Mouse (Mus musculus): ENCODE measurements around the gene Lekr1. TPM values are rescaled to one million over a fixed set of nuclear protein-coding genes. Genes with fewer than 3 reads are reported as not detected.
A peak's percentile ranks its signal among the peaks of the same experiment; 100 is the strongest.

The Lekr1 gene
- polyA plus RNA-seq, 1 experiment, result not detected

DNA sequence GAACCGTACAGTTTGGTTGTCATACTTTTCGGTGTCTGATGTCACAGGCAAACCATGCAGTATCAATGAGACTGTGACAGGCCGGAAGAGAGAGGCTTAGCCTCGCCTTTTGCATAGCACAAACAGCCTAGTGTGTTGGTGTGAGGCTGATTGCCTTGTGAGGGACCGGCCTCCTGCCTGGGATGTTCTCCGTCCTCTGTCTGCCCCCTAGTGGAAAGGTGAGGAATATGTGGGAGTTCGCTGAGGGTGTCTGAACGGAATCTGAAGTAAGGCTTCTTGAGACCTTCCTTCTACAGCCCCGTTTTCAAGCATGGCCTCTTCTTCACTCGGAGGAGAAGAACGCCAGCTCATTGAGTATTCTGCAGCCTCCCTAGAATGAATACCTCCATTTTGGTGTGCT is 197.3 kb downstream of the Lekr1 start:
- no peak overlapping the region for H3K27ac ChIP-seq (ENCODE audit: insufficient read depth, low read depth, low read length)
- 2% methylated on average over 11 of the region's 11 CpGs for WGBS
- TF ChIP-seq CTCF (IDR thresholded peaks at IDR 0.05; ENCODE audit: insufficient read depth, low read depth, low read length) (peak; percentile 75), POLR2A (IDR thresholded peaks at IDR 0.05; ENCODE audit: insufficient read depth, low read depth, low read length) (no peak)
- H3K4me3 ChIP-seq (ENCODE audit: insufficient read depth, low read depth, low read length), result no peak overlapping the region
- peaks cover 20% of the 10 kb centered on the region for H3K4me1 ChIP-seq (ENCODE audit: control insufficient read depth, insufficient read depth, low read length)

DNA sequence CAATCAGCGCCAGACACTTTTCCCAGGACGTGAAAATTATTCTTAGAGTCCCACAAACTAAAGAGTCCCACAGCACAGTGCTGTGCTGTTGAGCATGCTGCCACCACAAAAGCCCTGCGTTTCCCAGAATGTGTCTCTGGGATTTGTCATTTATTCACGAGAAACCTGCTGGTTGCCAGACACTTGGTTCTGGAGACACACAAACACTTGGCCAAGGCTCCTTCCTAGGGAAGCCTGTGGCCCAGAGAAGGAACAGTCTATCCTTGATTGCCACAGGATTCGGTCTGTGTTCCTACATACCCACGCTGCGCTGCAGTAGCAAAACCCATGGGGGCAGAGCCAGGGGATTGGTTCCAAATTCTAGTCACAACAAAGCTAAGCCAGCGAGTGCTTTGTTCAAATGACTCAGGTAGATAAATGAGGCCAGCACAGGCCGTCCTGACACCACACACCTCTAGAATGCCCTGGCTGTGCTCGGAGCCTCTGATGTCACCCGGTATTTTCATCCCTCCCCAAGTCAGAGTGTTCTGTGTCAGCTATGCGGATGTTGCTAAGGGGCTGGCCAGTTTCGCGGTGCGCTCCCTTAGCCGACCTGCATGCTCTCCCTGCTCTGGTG is 197.8 kb downstream of the Lekr1 start:
- TF ChIP-seq CTCF (IDR thresholded peaks at IDR 0.05; ENCODE audit: insufficient read depth, low read depth, low read length), result no peak
- TF ChIP-seq POLR2A (IDR thresholded peaks at IDR 0.05; ENCODE audit: insufficient read depth, low read depth, low read length), result no peak
- no peak overlapping the region for H3K27ac ChIP-seq (ENCODE audit: insufficient read depth, low read depth, low read length)
- 37% methylated on average over 16 of the region's 16 CpGs for WGBS
- H3K4me3 ChIP-seq (ENCODE audit: insufficient read depth, low read depth, low read length), result no peak overlapping the region
- peaks cover 18% of the 10 kb centered on the region for H3K4me1 ChIP-seq (ENCODE audit: control insufficient read depth, insufficient read depth, low read length)

DNA sequence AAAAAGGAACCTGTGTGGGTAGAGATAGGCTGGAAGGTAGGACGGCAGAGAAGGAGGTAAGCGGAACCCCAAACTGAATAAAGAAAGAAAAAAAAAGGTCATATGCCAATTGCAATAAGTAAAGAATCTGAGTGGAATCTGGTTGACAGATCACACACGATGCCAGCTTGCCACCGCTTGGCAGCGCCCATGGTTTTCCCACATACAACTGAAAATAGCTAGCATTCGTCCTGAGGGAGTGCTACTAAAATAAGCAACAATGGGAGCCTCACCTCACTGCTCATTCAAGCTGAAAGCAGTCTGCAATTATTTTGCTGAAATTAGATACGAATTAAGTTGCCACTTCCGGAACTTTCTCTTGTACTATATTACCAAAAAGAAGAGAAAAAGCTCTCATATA is 202.9 kb downstream of the Lekr1 start:
- TF ChIP-seq POLR2A (IDR thresholded peaks at IDR 0.05; ENCODE audit: insufficient read depth, low read depth, low read length), result no peak
- TF ChIP-seq CTCF (IDR thresholded peaks at IDR 0.05; ENCODE audit: insufficient read depth, low read depth, low read length), result no peak
- Histone ChIP-seq H3K27ac (ENCODE audit: insufficient read depth, low read depth, low read length) (no peak overlapping the region), H3K4me3 (ENCODE audit: insufficient read depth, low read depth, low read length) (no peak overlapping the region), H3K4me1 (ENCODE audit: control insufficient read depth, insufficient read depth, low read length) (peaks cover 11% of the 10 kb centered on the region)
- 38% methylated on average over 8 of the region's 8 CpGs for WGBS

- WGBS, result 66% methylated on average over 6 of the region's 6 CpGs
- H3K4me3 ChIP-seq (ENCODE audit: insufficient read depth, low read depth, low read length), result no peak overlapping the region
- no peak overlapping the region for H3K27ac ChIP-seq (ENCODE audit: insufficient read depth, low read depth, low read length)
- TF ChIP-seq CTCF (IDR thresholded peaks at IDR 0.05; ENCODE audit: insufficient read depth, low read depth, low read length) (no peak), POLR2A (IDR thresholded peaks at IDR 0.05; ENCODE audit: insufficient read depth, low read depth, low read length) (no peak)
- H3K4me1 ChIP-seq (ENCODE audit: control insufficient read depth, insufficient read depth, low read length), result peaks cover 7% of the 10 kb centered on the region; the same call in 1 of the 2 replicates
Observed at GRCm38 (mm10) chr3:65869724-65870123, 203.7 kb downstream of the Lekr1 start.

DNA sequence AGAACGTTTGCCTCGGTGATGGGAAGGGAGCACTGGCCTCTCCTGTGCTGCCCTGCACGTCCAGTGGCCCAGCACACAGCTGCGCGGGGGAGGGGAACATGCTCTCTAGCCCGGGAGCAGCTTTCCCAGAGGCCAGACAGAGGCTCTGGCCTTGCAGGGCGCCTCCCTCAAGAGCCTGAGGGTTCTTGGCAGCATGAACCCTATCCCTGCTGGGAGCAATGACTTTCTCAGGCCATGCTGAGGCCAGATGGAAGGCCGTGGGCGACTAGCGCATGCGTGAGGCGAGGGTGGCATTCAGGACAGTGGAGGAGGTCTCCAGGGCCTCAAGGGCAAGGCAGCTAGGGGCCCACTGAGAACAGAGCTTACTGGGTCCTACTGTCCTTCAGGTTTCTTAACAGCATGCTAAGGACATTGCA is 205.2 kb downstream of the Lekr1 start:
- Histone ChIP-seq H3K4me3 (ENCODE audit: insufficient read depth, low read depth, low read length) (no peak overlapping the region), H3K4me1 (ENCODE audit: control insufficient read depth, insufficient read depth, low read length) (peaks cover 7% of the 10 kb centered on the region; the same call in 1 of the 2 replicates), H3K27ac (ENCODE audit: insufficient read depth, low read depth, low read length) (no peak overlapping the region)
- 51% methylated on average over 12 of the region's 12 CpGs for WGBS
- TF ChIP-seq CTCF (IDR thresholded peaks at IDR 0.05; ENCODE audit: insufficient read depth, low read depth, low read length), result no peak
- TF ChIP-seq POLR2A (IDR thresholded peaks at IDR 0.05; ENCODE audit: insufficient read depth, low read depth, low read length), result no peak

DNA sequence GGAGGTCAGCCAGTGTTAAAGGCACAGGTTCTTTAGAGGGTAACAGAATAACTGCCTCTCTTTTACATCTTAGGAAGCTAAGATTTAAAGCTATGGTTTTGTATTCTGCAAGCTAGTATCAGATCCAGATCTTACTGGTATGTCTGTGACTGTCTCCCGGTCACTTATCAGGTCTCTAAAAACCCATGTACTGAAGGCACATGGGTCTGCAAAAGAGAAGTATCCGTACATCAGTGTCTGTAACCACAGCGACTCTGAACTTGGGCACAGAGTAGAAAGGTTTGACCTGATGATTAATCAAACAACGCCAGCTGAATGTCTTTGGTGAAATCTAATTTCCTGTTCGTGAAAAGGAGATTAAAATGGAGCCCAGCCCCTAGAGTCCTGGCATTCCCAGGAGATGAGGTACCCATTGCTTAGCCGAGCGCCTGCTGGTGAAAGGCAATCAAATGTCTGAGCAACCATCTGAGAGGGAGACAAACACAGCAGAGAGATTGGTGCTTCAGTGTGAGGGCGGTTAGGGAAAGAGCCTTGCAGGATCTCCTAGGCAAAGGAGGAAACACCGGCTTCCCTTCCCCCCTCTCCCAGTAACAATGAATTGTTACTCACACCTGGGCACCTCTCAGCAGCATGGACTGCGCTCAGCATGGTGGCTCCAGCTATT is 205.7 kb downstream of the Lekr1 start:
- H3K4me1 ChIP-seq (ENCODE audit: control insufficient read depth, insufficient read depth, low read length), result peaks cover 7% of the 10 kb centered on the region; the same call in 1 of the 2 replicates
- H3K4me3 ChIP-seq (ENCODE audit: insufficient read depth, low read depth, low read length), result no peak overlapping the region
- H3K27ac ChIP-seq (ENCODE audit: insufficient read depth, low read depth, low read length), result no peak overlapping the region
- TF ChIP-seq POLR2A (IDR thresholded peaks at IDR 0.05; ENCODE audit: insufficient read depth, low read depth, low read length) (no peak), CTCF (IDR thresholded peaks at IDR 0.05; ENCODE audit: insufficient read depth, low read depth, low read length) (no peak)
- WGBS, result 80% methylated on average over 10 of the region's 10 CpGs

DNA sequence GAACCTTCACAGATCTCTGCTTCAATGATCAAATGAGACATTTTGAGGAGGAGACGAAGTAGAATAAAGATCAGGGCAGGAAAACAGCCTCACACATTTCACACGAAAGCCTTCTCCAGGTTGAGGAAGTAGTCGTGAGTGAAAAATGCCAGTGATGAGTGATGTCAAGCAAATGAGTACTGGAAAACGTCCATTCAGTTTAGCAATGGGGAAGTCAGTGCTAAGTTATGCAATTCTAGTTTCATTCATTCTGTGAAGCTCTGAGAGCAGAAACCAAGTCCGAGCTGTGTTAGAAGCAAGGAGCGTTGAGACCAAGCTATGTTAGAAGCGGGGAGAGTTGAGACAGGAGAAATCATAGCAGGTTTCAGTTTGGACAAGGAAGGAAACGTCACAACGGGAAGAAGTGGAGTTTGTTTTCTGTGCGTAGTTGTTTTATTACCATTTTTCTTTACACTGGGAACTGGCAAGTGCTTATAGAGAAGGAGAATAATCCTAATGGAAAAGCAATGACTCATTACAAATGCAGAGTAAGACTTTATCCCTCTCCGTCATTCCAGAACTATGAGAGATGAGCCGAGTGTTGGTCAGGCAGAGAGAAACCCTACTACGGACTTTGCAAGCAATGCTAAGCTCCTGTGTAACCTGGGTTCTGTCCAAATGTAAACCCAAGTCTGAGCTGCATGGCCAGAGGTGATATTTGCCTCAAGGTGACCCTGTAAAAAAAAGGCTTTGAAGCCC is 207.2 kb downstream of the Lekr1 start:
- Histone ChIP-seq H3K27ac (ENCODE audit: insufficient read depth, low read depth, low read length) (no peak overlapping the region), H3K4me1 (ENCODE audit: control insufficient read depth, insufficient read depth, low read length) (peaks cover 7% of the 10 kb centered on the region; the same call in 1 of the 2 replicates), H3K4me3 (ENCODE audit: insufficient read depth, low read depth, low read length) (no peak overlapping the region)
- no peak for TF ChIP-seq POLR2A (IDR thresholded peaks at IDR 0.05; ENCODE audit: insufficient read depth, low read depth, low read length)
- WGBS, result 86% methylated on average over 13 of the region's 13 CpGs

Other genes starting within 250 kb of the Lekr1 start
- not detected in 2 replicates for gene Tiparp, start 137.8 kb upstream of the Lekr1 start, polyA plus RNA-seq (2012; ENCODE audit: insufficient read depth, insufficient read length, low replicate concordance, missing spikeins)

Measured in olfactory bulb, adult 2 months (tissue).